Mouse (Mus musculus): ENCODE data around the gene Dlx6.

The Dlx6 gene

GRCm38 (mm10) chr6:6859950-6860410 is 3.2 kb upstream of the Dlx6 start:
- DNase-seq (ENCODE audit: low spot score): no peak

DNA sequence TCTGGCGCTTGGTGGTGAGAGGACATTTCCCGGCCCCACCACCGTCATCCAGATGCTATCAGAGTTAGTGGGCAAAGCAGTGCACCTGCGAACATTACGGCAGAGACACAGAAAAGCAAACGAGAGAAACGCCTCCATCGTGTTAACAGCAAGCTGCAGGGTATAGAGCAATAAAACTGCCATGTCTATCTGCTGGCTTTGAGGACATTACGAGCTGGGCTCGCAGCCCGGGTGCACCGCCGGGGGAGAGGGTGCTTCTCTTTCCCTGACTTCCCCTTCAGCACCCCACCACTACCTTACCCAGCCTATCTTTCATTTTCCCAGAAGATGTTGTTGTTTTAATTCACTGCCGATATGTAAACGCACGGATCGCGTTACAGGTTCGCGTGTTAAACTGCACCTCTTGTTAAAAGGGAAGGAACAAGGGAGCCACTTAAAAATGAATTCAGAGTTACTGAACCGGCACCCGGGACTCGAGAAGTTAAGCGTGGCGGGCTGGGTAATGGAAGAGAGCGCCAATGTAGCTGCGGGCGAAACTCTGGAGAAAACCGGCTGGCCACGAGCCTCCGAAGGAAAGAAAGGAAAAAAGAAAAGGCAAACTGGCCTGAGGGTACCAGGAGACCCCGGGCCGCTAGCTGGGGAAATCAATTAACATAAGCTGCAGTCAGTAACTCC is 2.6 kb upstream of the Dlx6 start:
- no peak for DNase-seq (ENCODE audit: low spot score)

GRCm38 (mm10) chr6:6861086-6861797 is 1.9 kb upstream of the Dlx6 start:
- no peak for DNase-seq (ENCODE audit: low spot score)

GRCm38 (mm10) chr6:6861798-6862428 is 1.2 kb upstream of the Dlx6 start:
- no peak for DNase-seq (ENCODE audit: low spot score)

GRCm38 (mm10) chr6:6862611-6863010 is 523 bp upstream of the Dlx6 start:
- DNase-seq (ENCODE audit: low spot score): no peak

- no peak for DNase-seq (ENCODE audit: low spot score)
Observed at GRCm38 (mm10) chr6:6863955-6864354, 821 bp downstream of the Dlx6 start.

DNA sequence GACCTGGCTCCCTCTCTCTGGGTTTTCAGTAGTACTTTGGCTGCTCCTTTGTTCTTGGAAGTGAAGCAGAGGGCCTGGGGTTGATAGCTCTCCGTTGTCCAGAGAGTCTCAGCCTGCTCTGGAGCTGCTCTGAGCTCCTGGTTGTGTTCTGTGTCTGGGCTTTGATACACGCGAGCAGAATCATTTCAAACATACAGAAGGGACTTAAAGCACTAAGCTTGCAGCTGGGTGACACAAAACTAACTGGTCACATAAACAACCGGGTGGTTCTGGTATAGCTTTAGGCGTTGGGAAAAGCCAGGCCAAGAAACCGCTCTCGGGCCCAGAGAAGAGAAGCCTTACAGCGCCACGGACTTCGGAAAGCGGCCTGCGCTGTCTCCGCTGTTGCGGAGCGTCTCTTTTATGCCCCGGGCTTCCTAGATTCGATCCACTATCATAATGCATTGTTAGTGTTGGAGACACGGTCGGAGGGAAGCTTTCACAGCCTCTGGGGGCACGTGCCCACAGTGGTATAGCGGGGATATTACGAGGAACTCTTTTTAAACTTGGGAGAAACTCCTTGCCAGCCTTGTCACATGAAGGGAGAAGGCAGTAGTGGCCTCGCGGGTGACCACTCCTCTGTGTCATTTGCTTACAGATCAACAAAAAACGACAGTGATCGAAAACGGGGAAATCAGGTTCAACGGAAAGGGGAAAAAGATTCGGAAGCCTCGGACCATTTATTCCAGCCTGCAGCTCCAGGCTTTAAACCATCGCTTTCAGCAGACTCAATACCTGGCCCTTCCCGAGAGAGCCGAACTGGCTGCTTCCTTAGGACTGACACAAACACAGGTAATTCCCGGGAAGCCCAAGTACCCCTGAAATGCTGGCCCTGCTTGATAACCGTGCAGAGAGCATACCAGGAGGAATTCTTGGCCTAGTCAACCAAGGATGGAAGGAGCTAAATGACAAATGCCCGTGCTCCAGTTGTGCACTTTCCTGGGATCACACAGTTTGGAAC is 1.6 kb downstream of the Dlx6 start:
- no peak for DNase-seq (ENCODE audit: low spot score)

GRCm38 (mm10) chr6:6867031-6867430 is 3.9 kb downstream of the Dlx6 start:
- DNase-seq (ENCODE audit: low spot score): no peak

GRCm38 (mm10) chr6:6869041-6869685 is 6.0 kb downstream of the Dlx6 start:
- no peak for DNase-seq (ENCODE audit: low spot score)

DNA sequence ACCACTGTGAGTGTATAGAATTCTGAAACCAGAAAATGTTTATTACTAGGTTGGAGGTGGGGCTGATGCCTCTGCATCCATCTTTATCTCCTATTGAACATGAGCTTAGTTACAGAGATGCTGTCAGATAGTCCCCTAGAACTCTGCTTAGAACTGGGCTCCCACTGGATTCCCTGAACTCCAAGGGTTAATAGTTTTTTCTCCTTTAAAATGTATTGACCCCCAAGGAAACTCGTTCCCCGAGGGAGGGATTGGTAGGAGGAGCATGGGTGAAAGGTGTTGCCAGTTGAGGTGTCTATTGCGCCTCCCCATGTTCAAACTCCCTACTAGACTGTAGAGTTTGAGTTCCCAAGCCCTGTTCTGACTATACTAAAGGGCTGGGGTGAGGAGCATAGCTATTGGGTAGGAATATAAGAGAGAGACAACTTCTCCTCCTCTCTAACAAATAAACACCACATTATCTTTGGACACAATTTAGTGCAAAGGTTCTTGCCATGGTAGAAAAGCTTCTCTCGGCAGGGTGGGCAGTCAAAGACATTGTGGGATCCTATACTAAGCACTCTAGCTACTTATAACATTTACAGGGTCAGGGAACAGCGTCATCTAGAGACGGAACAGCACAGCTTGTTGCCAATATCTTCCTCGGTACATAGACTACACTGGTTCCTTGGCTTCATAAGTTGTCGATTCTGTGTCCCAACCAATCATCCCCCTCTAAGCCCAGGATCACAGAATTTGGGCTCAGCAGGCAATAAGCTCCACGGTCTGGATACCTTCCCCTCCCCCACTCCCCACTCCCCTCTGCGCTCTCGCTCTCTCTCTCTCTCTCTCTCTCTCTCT is 7.0 kb downstream of the Dlx6 start:
- no peak for DNase-seq (ENCODE audit: low spot score)

GRCm38 (mm10) chr6:6870876-6871420 is 7.8 kb downstream of the Dlx6 start:
- no peak for DNase-seq (ENCODE audit: low spot score)

DNA sequence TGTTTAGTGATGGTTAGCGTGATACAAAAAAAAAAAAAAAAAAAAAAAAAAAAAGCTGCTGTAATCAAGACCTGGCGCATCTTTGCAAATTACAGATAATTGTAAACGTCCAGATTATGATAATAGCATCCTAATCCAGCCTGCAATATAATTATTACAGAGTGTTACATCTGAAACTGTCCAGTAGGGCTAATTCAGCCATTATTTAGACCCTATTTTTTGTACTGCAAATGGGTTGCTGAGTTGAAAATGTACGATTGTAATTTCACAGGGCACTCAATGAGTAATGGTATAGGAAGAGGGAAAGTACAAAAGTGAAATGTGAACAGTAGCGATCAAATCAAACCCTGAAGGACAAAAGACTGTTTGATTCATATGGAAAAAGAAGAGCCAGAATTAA is 8.6 kb downstream of the Dlx6 start:
- no peak for DNase-seq (ENCODE audit: low spot score)

- DNase-seq (ENCODE audit: low spot score): no peak
Observed at GRCm38 (mm10) chr6:6872873-6873272, 9.7 kb downstream of the Dlx6 start.

- DNase-seq (ENCODE audit: low spot score): no peak
Observed at GRCm38 (mm10) chr6:6873476-6874072, 10.4 kb downstream of the Dlx6 start.

- no peak for DNase-seq (ENCODE audit: low spot score)
Observed at GRCm38 (mm10) chr6:6874073-6874771, 11.1 kb downstream of the Dlx6 start.

DNA sequence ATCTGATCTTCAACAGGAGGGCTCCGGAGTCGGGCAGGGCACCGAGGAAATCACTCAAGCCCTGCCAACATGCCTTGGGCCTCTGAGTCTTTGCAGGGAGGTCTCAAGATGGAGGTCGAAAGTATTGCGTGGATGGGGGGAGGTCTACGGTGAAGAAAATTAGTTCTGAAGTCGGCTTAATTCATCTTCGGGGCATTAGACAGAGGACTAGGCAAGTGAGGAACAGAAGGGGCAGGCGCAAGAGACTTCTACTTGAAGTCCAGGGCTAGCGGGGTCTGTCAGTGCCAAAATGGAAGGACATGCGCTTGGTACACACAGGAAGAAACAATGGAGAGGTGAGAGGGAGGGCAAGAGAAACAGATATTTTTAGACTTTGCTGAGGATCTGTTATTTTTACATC is 12.0 kb downstream of the Dlx6 start:
- no peak for DNase-seq (ENCODE audit: low spot score)

GRCm38 (mm10) chr6:6875676-6876075 is 12.5 kb downstream of the Dlx6 start:
- DNase-seq (ENCODE audit: low spot score): no peak

DNA sequence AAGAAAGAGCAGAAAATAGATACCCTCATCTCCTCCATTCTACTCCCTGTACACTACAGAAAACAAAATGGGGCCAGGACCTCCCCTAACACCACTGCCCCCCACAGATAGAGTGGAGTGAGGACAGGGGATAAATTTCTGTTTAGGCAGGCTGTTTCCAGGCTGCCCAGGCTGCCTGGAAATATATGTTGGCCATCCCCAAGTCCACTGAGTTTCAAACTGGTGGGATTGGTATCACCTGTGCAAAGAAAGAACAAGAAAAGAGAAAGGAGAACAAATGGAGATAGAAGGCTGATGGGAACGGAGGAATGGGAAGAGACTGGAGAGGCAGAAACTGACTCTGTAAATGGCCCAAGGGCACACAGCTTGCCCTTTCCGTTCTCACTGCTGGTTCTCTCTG is 13.1 kb downstream of the Dlx6 start:
- DNase-seq (ENCODE audit: low spot score): no peak

DNA sequence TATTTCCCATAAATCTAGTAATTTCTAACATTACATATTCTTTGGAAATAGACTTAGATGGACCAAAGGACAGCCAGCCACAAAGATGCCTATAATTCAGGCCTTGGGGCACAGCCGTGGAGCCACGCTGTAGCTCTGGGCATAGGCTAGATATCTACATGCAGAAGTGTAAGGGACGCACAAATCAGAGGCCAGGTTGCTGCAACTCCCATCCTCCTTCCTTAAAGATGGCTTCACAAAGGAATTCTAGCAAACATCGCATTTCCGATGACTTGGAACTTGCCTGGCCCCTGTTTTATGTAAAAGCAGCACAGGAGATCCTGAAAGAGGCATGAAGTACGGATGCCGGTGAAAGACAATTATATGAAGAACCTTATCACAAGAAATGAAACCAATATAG is 13.6 kb downstream of the Dlx6 start:
- DNase-seq (ENCODE audit: low spot score): no peak
